Mouse (Mus musculus) liver, postnatal 0 days (tissue): ENCODE data around the gene Rpl37a.

Source experiments
- CTCF ChIP-seq: sonication (generic); IDR thresholded peaks from 2 replicates; pipeline ENCODE4 v1.5.1; 2016; ENCODE audit warnings: antibody characterized with exemption, low read depth
- EP300 ChIP-seq: IDR thresholded peaks from 2 replicates; pipeline ENCODE4 v1.6.1; 2016; ENCODE audit warnings: antibody characterized with exemption, low read depth, mild to moderate bottlenecking

GRCm38 (mm10) chr1:72696256-72696655, 14.8 kb upstream of the Rpl37a start:
- TF ChIP-seq CTCF (no peak), EP300 (no peak)
